Mouse (Mus musculus): Measurements from ENCODE around the gene Tnr.

DNA sequence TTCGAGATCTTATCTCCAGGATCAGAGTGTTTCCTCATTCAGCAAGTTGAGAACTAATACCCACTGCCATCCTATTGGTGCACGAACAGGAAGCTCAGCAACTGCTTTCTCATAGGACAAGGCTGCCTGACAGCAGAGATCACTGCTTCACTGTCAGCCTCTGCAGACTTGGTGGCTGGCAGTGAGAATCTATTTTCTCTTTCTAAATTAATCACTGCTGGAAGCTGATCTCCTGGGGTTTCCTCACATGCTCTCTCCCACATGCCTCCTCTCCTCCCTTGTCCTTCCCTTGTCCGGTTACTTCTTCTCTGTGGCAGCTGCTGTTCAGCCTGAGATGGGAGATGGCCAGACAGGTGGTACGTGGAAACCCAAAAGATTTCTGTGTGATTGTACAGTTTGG is 60.3 kb downstream of the Tnr start:
- TF ChIP-seq CTCF (conservative IDR thresholded peaks at IDR 0.05; ENCODE audit: insufficient read depth, insufficient read length, low read depth, low read length) = no peak
- TF ChIP-seq POLR2A (IDR thresholded peaks at IDR 0.05; ENCODE audit: low read depth, low read length) = no peak
